Mouse (Mus musculus) stomach, embryonic 14.5 days (tissue): ENCODE measurements around the gene Ptpdc1. TPM values are rescaled to one million over a fixed set of nuclear protein-coding genes. Genes with fewer than 3 reads are reported as not detected.
A peak's percentile ranks its signal among the peaks of the same experiment; 100 is the strongest.

Experiments used
- ATAC-seq: fragments of 200-750 bp; cut with Nextera tagmentation; 2 replicates; pipeline ENCODE4 v1.8.0; 2017; ENCODE audit warnings: low read depth, moderate TSS enrichment; ENCODE audit not compliant: insufficient number of reproducible peaks, insufficient read depth, low FRiP score
- H3K27ac ChIP-seq: fragments of 300-500 bp; sonication (generic); 2 replicates; pipeline ENCODE4 v1.5.1; 2014; ENCODE audit warnings: mild to moderate bottlenecking, low read length, moderate library complexity, mixed read lengths
- H3K27me3 ChIP-seq: fragments of 300-500 bp; sonication (generic); 2 replicates; pipeline ENCODE4 v1.6.1; 2014; ENCODE audit warnings: low read length, control low read depth, mixed read lengths; ENCODE audit not compliant: control insufficient read depth, insufficient read depth
- H3K36me3 ChIP-seq: fragments of 300-500 bp; sonication (generic); 2 replicates; pipeline ENCODE4 v1.6.1; 2014; ENCODE audit warnings: mild to moderate bottlenecking, control low read depth, low read length, moderate library complexity, mixed read lengths; ENCODE audit not compliant: control insufficient read depth, insufficient read depth
- H3K4me1 ChIP-seq: fragments of 300-500 bp; sonication (generic); 2 replicates; pipeline ENCODE4 v1.6.1; 2014; ENCODE audit warnings: low read length, control low read depth, mixed read lengths; ENCODE audit not compliant: control insufficient read depth, insufficient read depth
- H3K4me2 ChIP-seq: fragments of 300-500 bp; sonication (generic); replicated peaks from 2 replicates; pipeline ENCODE4 v1.6.1; 2014; ENCODE audit warnings: low read depth, low read length, control low read depth
- H3K4me3 ChIP-seq: fragments of 300-500 bp; sonication (generic); 2 replicates; pipeline ENCODE4 v1.5.1; 2014; ENCODE audit warnings: low read depth, low read length, control low read depth
- H3K9ac ChIP-seq: fragments of 300-500 bp; sonication (generic); replicated peaks from 2 replicates; pipeline ENCODE4 v1.6.1; 2014; ENCODE audit warnings: low read depth, mild to moderate bottlenecking, control low read depth, low read length, moderate library complexity, mixed read lengths
- H3K9me3 ChIP-seq: fragments of 300-500 bp; sonication (generic); 2 replicates; pipeline ENCODE4 v1.6.1; 2016; ENCODE audit warnings: low read depth, low read length, control low read depth; ENCODE audit not compliant: control insufficient read depth
- WGBS: fragments of 180-500 bp; shearing (Covaris S2); extraction: QIAGEN DNeasy Blood & Tissue Kit; methylation state at CpG from one replicate; pipeline ENCODE4 v1.1.7; 2014; 5-methylcytosine and 5-hydroxymethylcytosine counted together
- polyA plus RNA-seq: library from polyadenylated mRNA; unstranded; fragments of >200 nt; fragmentation: Nextera tagmentation; extraction: Ambion mirVana; gene quantifications from 2 replicates; pipeline ENCODE4 v1.2.1, GENCODE M21; 2014

Ptpdc1 gene
- polyA plus RNA-seq, result 14.1 and 15.1 TPM in 2 replicates

DNA sequence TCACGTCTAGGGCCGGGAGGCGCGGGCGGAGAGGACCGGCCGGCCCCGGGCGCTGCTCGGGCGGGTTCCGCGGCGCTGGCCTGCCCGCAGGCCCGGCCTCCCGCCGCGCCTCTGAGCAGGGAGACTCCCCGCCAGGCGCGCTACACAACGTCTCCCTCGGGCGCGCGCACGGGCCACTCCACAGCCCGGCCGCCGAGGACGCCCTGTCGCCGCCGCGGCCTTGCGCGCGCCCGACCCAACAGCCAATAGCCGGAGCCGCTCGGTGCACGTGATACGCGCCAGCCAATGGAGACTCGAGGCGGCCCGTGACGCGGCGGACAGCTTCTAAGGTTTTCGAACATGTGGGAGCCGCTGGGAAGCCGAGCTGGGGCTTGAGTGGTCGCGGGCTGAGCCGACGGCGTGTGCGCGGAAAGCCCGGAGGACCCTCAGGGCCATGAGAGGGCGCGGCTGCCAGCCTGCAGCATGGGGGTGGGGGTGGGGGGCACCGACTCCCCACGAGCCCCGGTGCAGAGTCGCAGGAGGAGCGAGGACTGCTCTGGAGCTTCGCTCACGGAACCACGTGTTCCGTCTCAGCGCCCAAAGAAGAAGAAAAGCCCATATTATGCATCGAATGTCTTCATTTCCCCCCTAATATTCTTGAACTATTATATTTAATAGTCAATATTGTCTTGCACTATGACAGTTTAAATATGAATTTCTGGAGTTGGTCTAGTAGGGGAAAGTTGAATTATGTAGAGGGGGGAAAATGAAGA lies at the start of gene Ptpdc1:
Ptpdc1 (minus strand) TSS at position 232 of the 752 bp plus-strand sequence.
- Histone ChIP-seq H3K27me3 (no peaks in the 10 kb centered on the region), H3K4me1 (0 out of 2 replicates have a peak, but pooled peaks cover 5% of the 10 kb centered on the region), H3K9ac (peak within 1 kb of the TSS; percentile 72), H3K9me3 (no peaks in the 10 kb centered on the region), H3K4me2 (peak within 1 kb of the TSS; percentile 68), H3K36me3 (no peaks in the 10 kb centered on the region), H3K27ac (peak within 1 kb of the TSS; percentile 71), H3K4me3 (peak within 1 kb of the TSS; percentile 67)
- WGBS, result under 1% methylated on average over 70 of the region's 76 CpGs
- ATAC-seq, result peak; percentile 100

- Histone ChIP-seq H3K9ac (no peak overlapping the region), H3K27me3 (0 out of 2 replicates have a peak, but pooled peaks cover 9% of the 10 kb centered on the region), H3K4me2 (no peak overlapping the region), H3K4me1 (0 out of 2 replicates have a peak, but pooled peaks cover 2% of the 10 kb centered on the region), H3K9me3 (no peaks in the 10 kb centered on the region), H3K36me3 (no peaks in the 10 kb centered on the region), H3K27ac (no peak overlapping the region), H3K4me3 (no peak overlapping the region)
- 77% methylated on average over 5 of the region's 5 CpGs for WGBS
- ATAC-seq, result no peak
Observed at GRCm38 (mm10) chr13:48674609-48675008, 49.1 kb upstream of the Ptpdc1 start.

DNA sequence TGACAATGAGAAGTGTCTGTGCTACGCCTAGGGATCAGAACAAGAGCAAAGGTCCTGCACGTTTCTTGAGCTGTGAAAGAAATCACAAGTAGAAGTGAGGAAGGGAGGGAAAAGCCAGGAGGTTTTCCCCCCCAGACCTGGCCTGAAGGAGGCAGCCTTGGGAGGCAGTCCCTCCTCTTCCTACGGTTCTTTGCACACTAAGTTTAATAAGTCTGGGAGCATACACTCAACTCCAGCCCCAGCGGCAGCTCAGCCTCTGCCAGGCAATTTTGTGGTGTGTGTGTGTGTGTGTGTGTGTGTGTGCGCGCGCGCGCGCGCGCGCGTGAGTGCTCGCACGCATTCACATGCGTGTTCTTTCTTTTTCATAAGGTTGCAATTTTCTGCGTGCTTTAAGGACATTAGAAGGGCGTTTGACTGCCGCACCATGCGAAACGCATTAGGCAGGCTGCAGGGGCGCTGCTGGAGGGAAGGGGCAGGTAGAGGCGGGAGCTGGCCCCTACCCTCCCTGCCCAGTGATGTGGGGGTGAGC lies 46.9 kb upstream of the Ptpdc1 start:
- H3K27me3 ChIP-seq, result 0 out of 2 replicates have a peak, but pooled peaks cover 9% of the 10 kb centered on the region
- H3K4me3 ChIP-seq, result peak overlapping the region; percentile 22
- H3K4me1 ChIP-seq, result 0 out of 2 replicates have a peak, but pooled peaks cover 4% of the 10 kb centered on the region
- peak overlapping the region; percentile 22; the same call in 1 of the 2 replicates for H3K27ac ChIP-seq
- 0 out of 2 replicates have a peak overlapping the region, but pooled peaks have one; percentile 10 for H3K9ac ChIP-seq
- H3K9me3 ChIP-seq, result no peaks in the 10 kb centered on the region
- no peak for ATAC-seq
- WGBS, result 2% methylated on average over 24 of the region's 24 CpGs
- peak overlapping the region; percentile 44 for H3K4me2 ChIP-seq
- H3K36me3 ChIP-seq, result no peaks in the 10 kb centered on the region

DNA sequence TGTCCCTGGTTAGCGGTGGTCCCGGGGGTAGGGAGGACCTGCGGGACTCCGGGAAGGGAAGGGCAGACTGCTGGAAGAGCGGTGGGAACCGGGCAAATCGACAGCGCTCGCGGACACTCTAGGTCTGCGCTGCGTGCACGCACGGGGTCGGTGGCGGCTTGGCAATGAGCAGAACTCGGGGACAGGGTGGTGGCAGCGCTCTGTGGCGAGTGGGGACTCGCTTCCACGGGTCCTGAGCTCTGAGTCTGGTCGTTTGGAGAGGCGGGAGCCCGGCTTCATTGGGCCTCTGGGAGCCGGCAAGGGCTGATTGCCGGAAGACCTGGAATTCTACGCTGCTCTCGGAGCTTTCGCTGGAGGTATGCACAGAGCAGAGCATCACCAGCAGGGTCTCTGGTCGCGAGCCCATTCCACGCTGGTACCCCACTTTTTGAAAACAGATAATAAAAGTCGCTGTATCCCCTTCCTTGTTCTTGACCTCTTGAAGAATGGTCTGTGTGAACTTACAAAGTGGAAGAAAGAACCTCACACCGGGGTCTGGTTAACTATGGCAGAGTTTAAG lies 43.6 kb upstream of the Ptpdc1 start:
- WGBS, result under 1% methylated on average over 33 of the region's 34 CpGs
- peak overlapping the region; percentile 67 for H3K9ac ChIP-seq
- peak overlapping the region; percentile 76 for H3K4me2 ChIP-seq
- H3K27me3 ChIP-seq, result 0 out of 2 replicates have a peak, but pooled peaks cover 9% of the 10 kb centered on the region
- H3K36me3 ChIP-seq, result peaks cover 8% of the 10 kb centered on the region; the same call in 1 of the 2 replicates
- H3K4me1 ChIP-seq, result 0 out of 2 replicates have a peak, but pooled peaks cover 4% of the 10 kb centered on the region
- H3K9me3 ChIP-seq, result no peaks in the 10 kb centered on the region
- H3K27ac ChIP-seq, result peak overlapping the region; percentile 94
- ATAC-seq, result peak; percentile 16; the same call in 1 of the 2 replicates
- H3K4me3 ChIP-seq, result peak overlapping the region; percentile 72

- H3K4me2 ChIP-seq, result peak overlapping the region; percentile 76
- H3K9me3 ChIP-seq, result no peaks in the 10 kb centered on the region
- peaks cover 8% of the 10 kb centered on the region; the same call in 1 of the 2 replicates for H3K36me3 ChIP-seq
- WGBS, result 4% methylated on average over 33 of the region's 33 CpGs
- H3K9ac ChIP-seq, result peak overlapping the region; percentile 67
- peak; percentile 11; the same call in 1 of the 2 replicates for ATAC-seq
- 0 out of 2 replicates have a peak, but pooled peaks cover 4% of the 10 kb centered on the region for H3K4me1 ChIP-seq
- 0 out of 2 replicates have a peak, but pooled peaks cover 9% of the 10 kb centered on the region for H3K27me3 ChIP-seq
- H3K4me3 ChIP-seq, result peak overlapping the region; percentile 72
- peak overlapping the region; percentile 94 for H3K27ac ChIP-seq
Observed at GRCm38 (mm10) chr13:48668091-48668975, 42.9 kb upstream of the Ptpdc1 start.

DNA sequence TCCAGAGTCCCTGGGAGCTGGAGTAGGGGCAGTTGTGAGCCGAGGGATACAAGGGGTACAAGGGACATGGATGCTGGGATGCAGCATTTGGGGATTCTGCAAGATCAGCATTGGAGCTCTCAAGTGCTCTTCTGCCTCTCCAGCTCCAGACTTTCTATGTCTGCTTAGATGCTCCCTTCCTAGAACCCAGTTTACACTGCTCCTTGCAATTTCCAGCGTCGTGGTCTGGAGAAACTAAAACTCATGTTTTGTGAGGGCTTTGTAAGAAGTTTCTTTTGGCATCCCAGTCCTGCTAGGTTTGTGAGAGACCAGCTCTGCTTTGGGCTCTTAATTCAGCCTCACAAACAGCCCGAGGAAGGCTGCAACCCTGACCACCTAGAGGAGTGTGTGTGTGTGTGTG lies 42.0 kb upstream of the Ptpdc1 start:
- no peak for ATAC-seq
- Histone ChIP-seq H3K27me3 (0 out of 2 replicates have a peak, but pooled peaks cover 7% of the 10 kb centered on the region), H3K4me1 (0 out of 2 replicates have a peak, but pooled peaks cover 4% of the 10 kb centered on the region), H3K9ac (0 out of 2 replicates have a peak overlapping the region, but pooled peaks have one; percentile 14), H3K4me2 (peak overlapping the region; percentile 76), H3K9me3 (no peaks in the 10 kb centered on the region), H3K4me3 (peak overlapping the region; percentile 72; the same call in 1 of the 2 replicates), H3K36me3 (peaks cover 8% of the 10 kb centered on the region; the same call in 1 of the 2 replicates), H3K27ac (peak overlapping the region; percentile 94)
- 9% methylated on average over 4 of the region's 4 CpGs for WGBS

DNA sequence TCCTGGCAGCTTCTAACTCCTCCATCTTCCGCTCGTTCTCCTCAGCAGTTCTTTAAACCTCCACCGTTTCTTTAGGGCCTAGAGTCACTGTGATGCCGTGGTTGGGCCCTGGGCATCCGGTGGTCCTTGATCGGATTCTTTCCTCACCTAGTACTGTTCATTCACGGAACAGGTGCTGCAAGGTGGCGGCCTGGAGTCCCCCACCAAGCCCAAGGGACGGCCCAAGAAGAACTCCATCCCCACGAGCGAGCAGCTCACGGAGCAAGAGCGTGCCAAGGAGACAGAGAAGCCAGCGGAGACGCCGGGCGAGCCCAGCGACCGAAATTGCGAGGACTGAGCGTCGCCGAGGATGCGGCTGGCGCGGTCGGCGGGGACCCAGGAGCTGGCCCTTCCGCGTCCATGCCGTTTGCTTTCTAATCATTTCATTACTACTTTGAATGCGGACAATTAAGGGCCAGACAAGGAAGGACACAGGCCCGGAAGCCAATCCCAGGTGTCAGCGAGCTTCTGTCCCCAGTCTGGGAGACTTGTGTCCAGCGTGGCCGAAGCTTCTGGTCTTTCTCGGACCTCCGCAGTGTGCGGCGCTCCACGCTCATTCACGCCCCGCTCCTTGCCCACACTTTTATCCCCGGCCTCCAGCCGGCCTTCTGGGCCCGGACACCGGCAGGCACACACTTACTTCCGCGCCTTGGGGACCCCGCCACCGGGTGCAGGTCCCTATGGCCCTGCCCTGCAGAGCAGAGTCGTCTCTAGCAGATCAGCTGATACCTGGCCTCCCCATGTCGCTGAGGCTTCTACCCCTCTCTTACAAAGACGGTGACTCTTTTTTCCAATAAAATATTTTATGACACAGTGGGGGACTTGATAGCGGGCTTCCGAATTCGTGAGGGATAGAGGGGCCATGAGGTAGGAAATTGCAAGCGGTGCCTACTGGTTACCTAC lies 40.5 kb upstream of the Ptpdc1 start:
- H3K4me3 ChIP-seq, result peak overlapping the region; percentile 72
- peak overlapping the region; percentile 95 for H3K27ac ChIP-seq
- no peaks in the 10 kb centered on the region for H3K9me3 ChIP-seq
- peaks cover 8% of the 10 kb centered on the region; the same call in 1 of the 2 replicates for H3K36me3 ChIP-seq
- 5% methylated on average over 58 of the region's 58 CpGs for WGBS
- 0 out of 2 replicates have a peak, but pooled peaks cover 5% of the 10 kb centered on the region for H3K4me1 ChIP-seq
- H3K4me2 ChIP-seq, result peak overlapping the region; percentile 76
- no peak for ATAC-seq
- peak overlapping the region; percentile 83 for H3K9ac ChIP-seq
- H3K27me3 ChIP-seq, result 0 out of 2 replicates have a peak, but pooled peaks cover 8% of the 10 kb centered on the region
